Mouse (Mus musculus) limb, embryonic 13.5 days (tissue): ENCODE results near the gene Gm13271. TPM values are rescaled to one million over a fixed set of nuclear protein-coding genes. Genes with fewer than 3 reads are reported as not detected.
"Not testable (repeated sequence)": the region's sequence is repeated elsewhere in the genome, so short reads cannot be mapped to it uniquely, and the experiment has no call there.

Experiments
- ATAC-seq: fragments of 200-750 bp; cut with Nextera tagmentation; 2 replicates; pipeline ENCODE4 v1.8.0; 2017; ENCODE audit warnings: low read depth, moderate number of reproducible peaks, moderate TSS enrichment; ENCODE audit not compliant: low FRiP score
- H3K27ac ChIP-seq: fragments of 300-500 bp; sonication (generic); 2 replicates; pipeline ENCODE4 v1.5.1; 2015; ENCODE audit warnings: inconsistent platforms, mild to moderate bottlenecking, moderate library complexity
- H3K27me3 ChIP-seq: fragments of 300-500 bp; sonication (generic); 2 replicates; pipeline ENCODE4 v1.6.1; 2015; ENCODE audit warnings: mild to moderate bottlenecking, inconsistent platforms
- H3K36me3 ChIP-seq: fragments of 300-500 bp; sonication (generic); 2 replicates; pipeline ENCODE4 v1.6.1; 2015; ENCODE audit warnings: inconsistent platforms, mild to moderate bottlenecking, moderate library complexity
- H3K4me1 ChIP-seq: fragments of 300-500 bp; sonication (generic); 2 replicates; pipeline ENCODE4 v1.6.1; 2015; ENCODE audit warnings: inconsistent platforms
- H3K4me2 ChIP-seq: fragments of 300-500 bp; sonication (generic); replicated peaks from 2 replicates; pipeline ENCODE4 v1.6.1; 2015; ENCODE audit warnings: inconsistent platforms, mild to moderate bottlenecking, moderate library complexity
- H3K4me3 ChIP-seq: fragments of 300-500 bp; sonication (generic); 2 replicates; pipeline ENCODE4 v1.5.1; 2015; ENCODE audit warnings: moderate library complexity, mild to moderate bottlenecking, inconsistent platforms
- H3K9ac ChIP-seq: fragments of 300-500 bp; sonication (generic); 2 replicates; pipeline ENCODE4 v1.6.1; 2015; ENCODE audit warnings: mild to moderate bottlenecking, inconsistent platforms
- H3K9me3 ChIP-seq: fragments of 300-500 bp; sonication (generic); 2 replicates; pipeline ENCODE4 v1.6.1; 2016; ENCODE audit warnings: inconsistent platforms
- WGBS: fragments of 180-500 bp; shearing (Covaris S2); methylation state at CpG from one replicate; pipeline ENCODE4 v1.1.7; 2015; 5-methylcytosine and 5-hydroxymethylcytosine counted together
- polyA plus RNA-seq: library from polyadenylated mRNA; unstranded; fragments of >200 nt; fragmentation: Nextera tagmentation; extraction: Ambion mirVana; gene quantifications from 2 replicates; pipeline ENCODE4 v1.2.1, GENCODE M21; 2015

Gene Gm13271
- polyA plus RNA-seq, 1 experiment from 2014 or later, result not detected

DNA sequence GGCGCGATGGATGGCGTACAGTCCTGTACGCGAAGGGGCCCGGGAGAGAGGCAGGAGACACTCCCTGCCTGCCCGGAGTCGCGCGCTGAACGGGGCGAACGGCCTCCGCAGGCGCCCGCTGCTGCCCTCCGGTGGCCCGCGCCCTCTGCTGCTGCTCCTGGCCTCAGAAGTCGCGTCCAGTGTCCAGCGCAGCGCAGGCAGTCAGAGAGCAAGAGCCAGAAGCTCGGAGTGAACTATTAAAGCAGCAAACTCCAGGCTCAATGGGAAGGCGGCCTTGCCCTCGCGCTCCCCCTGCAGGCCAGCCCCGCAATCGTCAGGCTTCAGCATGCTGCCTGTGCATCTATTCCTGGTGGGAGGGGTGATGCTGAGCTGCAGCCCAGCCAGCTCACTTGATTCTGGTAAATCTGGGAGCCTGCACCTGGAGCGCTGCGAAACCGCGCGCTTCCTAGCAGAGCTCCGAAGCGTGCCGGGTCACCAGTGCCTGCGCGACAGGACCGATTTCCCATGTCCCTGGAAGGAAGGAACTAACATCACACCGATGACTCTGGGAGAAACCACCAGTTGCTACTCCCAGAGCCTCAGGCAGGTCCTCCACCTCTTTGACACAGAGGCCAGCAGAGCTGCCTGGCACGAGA is 8.8 kb downstream of the Gm13271 start:
- not testable (repeated sequence) for H3K27ac ChIP-seq, ATAC-seq
- WGBS, result 4% methylated on average over 27 of the region's 42 CpGs

DNA sequence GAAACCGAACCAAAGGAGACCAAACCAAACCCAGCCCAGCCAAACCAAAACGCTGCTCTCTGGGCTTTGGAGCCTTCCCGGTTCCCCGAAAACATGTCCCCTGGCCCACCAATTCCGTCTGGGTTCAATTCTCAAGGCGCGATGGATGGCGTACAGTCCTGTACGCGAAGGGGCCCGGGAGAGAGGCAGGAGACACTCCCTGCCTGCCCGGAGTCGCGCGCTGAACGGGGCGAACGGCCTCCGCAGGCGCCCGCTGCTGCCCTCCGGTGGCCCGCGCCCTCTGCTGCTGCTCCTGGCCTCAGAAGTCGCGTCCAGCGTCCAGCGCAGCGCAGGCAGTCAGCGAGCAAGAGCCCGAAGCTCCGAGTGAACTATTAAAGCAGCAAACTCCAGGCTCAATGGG is 18.9 kb downstream of the Gm13271 start, which contains the start of gene Gm13290:
Gm13290 (plus strand) TSS at position 301 of the 400 bp plus-strand sequence.
- H3K27me3 ChIP-seq, ATAC-seq, H3K4me2 ChIP-seq, H3K9ac ChIP-seq, H3K4me3 ChIP-seq, H3K4me1 ChIP-seq, H3K9me3 ChIP-seq, H3K36me3 ChIP-seq, H3K27ac ChIP-seq: not testable (repeated sequence)
- no CpG with 5 or more reads among the region's 32 CpGs for WGBS

More for the DNA sequence above, 8.8 kb downstream of the Gm13271 start:
- H3K27me3 ChIP-seq, H3K36me3 ChIP-seq, H3K4me1 ChIP-seq, H3K9me3 ChIP-seq: not testable (repeated sequence)
- Histone ChIP-seq H3K9ac (peak overlapping the region; percentile 51; the same call in 1 of the 2 replicates), H3K4me2 (peak overlapping the region; percentile 59), H3K4me3 (peak overlapping the region; percentile 43)

DNA sequence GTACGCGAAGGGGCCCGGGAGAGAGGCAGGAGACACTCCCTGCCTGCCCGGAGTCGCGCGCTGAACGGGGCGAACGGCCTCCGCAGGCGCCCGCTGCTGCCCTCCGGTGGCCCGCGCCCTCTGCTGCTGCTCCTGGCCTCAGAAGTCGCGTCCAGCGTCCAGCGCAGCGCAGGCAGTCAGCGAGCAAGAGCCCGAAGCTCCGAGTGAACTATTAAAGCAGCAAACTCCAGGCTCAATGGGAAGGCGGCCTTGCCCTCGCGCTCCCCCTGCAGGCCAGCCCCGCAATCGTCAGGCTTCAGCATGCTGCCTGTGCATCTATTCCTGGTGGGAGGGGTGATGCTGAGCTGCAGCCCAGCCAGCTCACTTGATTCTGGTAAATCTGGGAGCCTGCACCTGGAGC is 22.0 kb downstream of the Gm13271 start, which contains the start of gene Gm13289:
Gm13289 (plus strand) TSS at position 301 of the 400 bp plus-strand sequence.
- not testable (repeated sequence) for H3K4me2 ChIP-seq, H3K9ac ChIP-seq, H3K4me3 ChIP-seq, ATAC-seq, H3K36me3 ChIP-seq, H3K27ac ChIP-seq, H3K4me1 ChIP-seq, H3K9me3 ChIP-seq, H3K27me3 ChIP-seq
- WGBS, result no CpG with 5 or more reads among the region's 29 CpGs

- not testable (repeated sequence) for H3K4me1 ChIP-seq, H3K9ac ChIP-seq, H3K9me3 ChIP-seq, H3K36me3 ChIP-seq, H3K4me2 ChIP-seq, H3K4me3 ChIP-seq, H3K27me3 ChIP-seq, H3K27ac ChIP-seq, ATAC-seq
- WGBS, result no CpG with 5 or more reads among the region's 29 CpGs
These were observed 24.9 kb downstream of the Gm13271 start, which contains the start of gene Gm13272 for GRCm38 (mm10) chr4:88779550-88779949. Gene Gm13272 (plus strand): TSS chr4:88779850.

GRCm38 (mm10) chr4:88780320-88780719 is 25.7 kb downstream of the Gm13271 start:
- H3K27me3 ChIP-seq, H3K4me1 ChIP-seq, H3K27ac ChIP-seq, H3K9ac ChIP-seq, H3K4me2 ChIP-seq, H3K4me3 ChIP-seq, H3K36me3 ChIP-seq, H3K9me3 ChIP-seq, ATAC-seq: not testable (repeated sequence)
- WGBS, result 59% methylated on average over 11 of the region's 18 CpGs

GRCm38 (mm10) chr4:88781831-88782230 is 27.2 kb downstream of the Gm13271 start, which contains the start of gene Ifnz:
Gene Ifnz (plus strand): TSS chr4:88782131.
- not testable (repeated sequence) for H3K9ac ChIP-seq, H3K36me3 ChIP-seq, H3K9me3 ChIP-seq, ATAC-seq, H3K27me3 ChIP-seq, H3K27ac ChIP-seq, H3K4me1 ChIP-seq
- Histone ChIP-seq H3K4me2 (peak within 1 kb of the TSS; percentile 51), H3K4me3 (peak within 1 kb of the TSS; percentile 30)
- 23% methylated on average over 5 of the region's 7 CpGs for WGBS

DNA sequence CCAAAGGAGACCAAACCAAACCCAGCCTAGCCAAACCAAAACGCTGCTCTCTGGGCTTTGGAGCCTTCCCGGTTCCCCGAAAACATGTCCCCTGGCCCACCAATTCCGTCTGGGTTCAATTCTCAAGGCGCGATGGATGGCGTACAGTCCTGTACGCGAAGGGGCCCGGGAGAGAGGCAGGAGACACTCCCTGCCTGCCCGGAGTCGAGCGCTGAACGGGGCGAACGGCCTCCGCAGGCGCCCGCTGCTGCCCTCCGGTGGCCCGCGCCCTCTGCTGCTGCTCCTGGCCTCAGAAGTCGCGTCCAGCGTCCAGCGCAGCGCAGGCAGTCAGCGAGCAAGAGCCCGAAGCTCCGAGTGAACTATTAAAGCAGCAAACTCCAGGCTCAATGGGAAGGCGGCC is 27.7 kb downstream of the Gm13271 start:
- not testable (repeated sequence) for H3K36me3 ChIP-seq, H3K9me3 ChIP-seq, H3K4me1 ChIP-seq, H3K27ac ChIP-seq, ATAC-seq, H3K27me3 ChIP-seq, H3K9ac ChIP-seq
- 0% methylated on average over 13 of the region's 31 CpGs for WGBS
- Histone ChIP-seq H3K4me3 (peak overlapping the region; percentile 30), H3K4me2 (peak overlapping the region; percentile 51)

DNA sequence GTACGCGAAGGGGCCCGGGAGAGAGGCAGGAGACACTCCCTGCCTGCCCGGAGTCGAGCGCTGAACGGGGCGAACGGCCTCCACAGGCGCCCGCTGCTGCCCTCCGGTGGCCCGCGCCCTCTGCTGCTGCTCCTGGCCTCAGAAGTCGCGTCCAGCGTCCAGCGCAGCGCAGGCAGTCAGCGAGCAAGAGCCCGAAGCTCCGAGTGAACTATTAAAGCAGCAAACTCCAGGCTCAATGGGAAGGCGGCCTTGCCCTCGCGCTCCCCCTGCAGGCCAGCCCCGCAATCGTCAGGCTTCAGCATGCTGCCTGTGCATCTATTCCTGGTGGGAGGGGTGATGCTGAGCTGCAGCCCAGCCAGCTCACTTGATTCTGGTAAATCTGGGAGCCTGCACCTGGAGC is 30.7 kb downstream of the Gm13271 start, which contains the start of gene Gm13276:
Gm13276 (plus strand) TSS at position 301 of the 400 bp plus-strand sequence.
- not testable (repeated sequence) for H3K4me1 ChIP-seq, ATAC-seq, H3K9ac ChIP-seq, H3K9me3 ChIP-seq, H3K27ac ChIP-seq, H3K4me3 ChIP-seq, H3K4me2 ChIP-seq, H3K36me3 ChIP-seq, H3K27me3 ChIP-seq
- no CpG with 5 or more reads among the region's 27 CpGs for WGBS

DNA sequence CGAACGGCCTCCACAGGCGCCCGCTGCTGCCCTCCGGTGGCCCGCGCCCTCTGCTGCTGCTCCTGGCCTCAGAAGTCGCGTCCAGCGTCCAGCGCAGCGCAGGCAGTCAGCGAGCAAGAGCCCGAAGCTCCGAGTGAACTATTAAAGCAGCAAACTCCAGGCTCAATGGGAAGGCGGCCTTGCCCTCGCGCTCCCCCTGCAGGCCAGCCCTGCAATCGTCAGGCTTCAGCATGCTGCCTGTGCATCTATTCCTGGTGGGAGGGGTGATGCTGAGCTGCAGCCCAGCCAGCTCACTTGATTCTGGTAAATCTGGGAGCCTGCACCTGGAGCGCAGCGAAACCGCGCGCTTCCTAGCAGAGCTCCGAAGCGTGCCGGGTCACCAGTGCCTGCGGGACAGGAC is 33.7 kb downstream of the Gm13271 start, which contains the start of gene Gm13277:
Gm13277 (plus strand) TSS at position 231 of the 400 bp plus-strand sequence.
- not testable (repeated sequence) for ATAC-seq, H3K36me3 ChIP-seq, H3K9ac ChIP-seq, H3K27me3 ChIP-seq, H3K4me1 ChIP-seq, H3K4me3 ChIP-seq, H3K9me3 ChIP-seq, H3K27ac ChIP-seq, H3K4me2 ChIP-seq
- 0% methylated on average over 4 of the region's 28 CpGs for WGBS

- WGBS, result no CpG with 5 or more reads among the region's 28 CpGs
- not testable (repeated sequence) for H3K9me3 ChIP-seq, H3K4me2 ChIP-seq, H3K4me1 ChIP-seq, H3K27ac ChIP-seq, H3K36me3 ChIP-seq, H3K9ac ChIP-seq, ATAC-seq, H3K27me3 ChIP-seq, H3K4me3 ChIP-seq
These were observed 36.6 kb downstream of the Gm13271 start, which contains the start of gene Gm13278 for GRCm38 (mm10) chr4:88791250-88791649. Gene Gm13278 (plus strand): TSS chr4:88791550.

DNA sequence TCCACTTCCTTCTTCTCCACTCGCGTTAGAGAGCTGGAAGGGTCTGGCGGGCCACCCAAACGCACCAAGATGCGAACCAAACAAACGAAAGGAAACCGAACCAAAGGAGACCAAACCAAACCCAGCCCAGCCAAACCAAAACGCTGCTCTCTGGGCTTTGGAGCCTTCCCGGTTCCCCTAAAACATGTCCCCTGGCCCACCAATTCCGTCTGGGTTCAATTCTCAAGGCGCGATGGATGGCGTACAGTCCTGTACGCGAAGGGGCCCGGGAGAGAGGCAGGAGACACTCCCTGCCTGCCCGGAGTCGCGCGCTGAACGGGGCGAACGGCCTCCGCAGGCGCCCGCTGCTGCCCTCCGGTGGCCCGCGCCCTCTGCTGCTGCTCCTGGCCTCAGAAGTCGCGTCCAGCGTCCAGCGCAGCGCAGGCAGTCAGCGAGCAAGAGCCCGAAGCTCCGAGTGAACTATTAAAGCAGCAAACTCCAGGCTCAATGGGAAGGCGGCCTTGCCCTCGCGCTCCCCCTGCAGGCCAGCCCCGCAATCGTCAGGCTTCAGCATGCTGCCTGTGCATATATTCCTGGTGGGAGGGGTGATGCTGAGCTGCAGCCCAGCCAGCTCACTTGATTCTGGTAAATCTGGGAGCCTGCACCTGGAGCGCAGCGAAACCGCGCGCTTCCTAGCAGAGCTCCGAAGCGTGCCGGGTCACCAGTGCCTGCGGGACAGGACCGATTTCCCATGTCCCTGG is 39.4 kb downstream of the Gm13271 start, which contains the start of gene Gm13275:
Gm13275 (plus strand) TSS at position 552 of the 740 bp plus-strand sequence.
- not testable (repeated sequence) for H3K36me3 ChIP-seq, H3K27ac ChIP-seq, H3K9me3 ChIP-seq, H3K9ac ChIP-seq, H3K4me1 ChIP-seq, H3K27me3 ChIP-seq, H3K4me3 ChIP-seq, H3K4me2 ChIP-seq, ATAC-seq
- 0% methylated on average over 14 of the region's 52 CpGs for WGBS

DNA sequence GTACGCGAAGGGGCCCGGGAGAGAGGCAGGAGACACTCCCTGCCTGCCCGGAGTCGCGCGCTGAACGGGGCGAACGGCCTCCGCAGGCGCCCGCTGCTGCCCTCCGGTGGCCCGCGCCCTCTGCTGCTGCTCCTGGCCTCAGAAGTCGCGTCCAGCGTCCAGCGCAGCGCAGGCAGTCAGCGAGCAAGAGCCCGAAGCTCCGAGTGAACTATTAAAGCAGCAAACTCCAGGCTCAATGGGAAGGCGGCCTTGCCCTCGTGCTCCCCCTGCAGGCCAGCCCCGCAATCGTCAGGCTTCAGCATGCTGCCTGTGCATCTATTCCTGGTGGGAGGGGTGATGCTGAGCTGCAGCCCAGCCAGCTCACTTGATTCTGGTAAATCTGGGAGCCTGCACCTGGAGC is 42.4 kb downstream of the Gm13271 start, which contains the start of gene Gm13279:
Gm13279 (plus strand) TSS at position 301 of the 400 bp plus-strand sequence.
- no CpG with 5 or more reads among the region's 28 CpGs for WGBS
- ATAC-seq, H3K4me3 ChIP-seq: not testable (repeated sequence)

More for the DNA sequence above, 42.4 kb downstream of the Gm13271 start, which contains the start of gene Gm13279:
- H3K4me1 ChIP-seq, H3K4me2 ChIP-seq, H3K27me3 ChIP-seq, H3K36me3 ChIP-seq, H3K27ac ChIP-seq, H3K9ac ChIP-seq, H3K9me3 ChIP-seq: not testable (repeated sequence)
